Mouse (Mus musculus): ENCODE measurements around the gene Lingo1. TPM values are rescaled to one million over a fixed set of nuclear protein-coding genes. Genes with fewer than 3 reads are reported as not detected.

Gene Lingo1
- polyA plus RNA-seq, 1 experiment = 0.37 TPM

- no peak for TF ChIP-seq CTCF (IDR thresholded peaks at IDR 0.05; ENCODE audit: control insufficient read depth, insufficient read depth, insufficient read length)
- no peak for TF ChIP-seq FOSL1 (IDR thresholded peaks at IDR 0.05; ENCODE audit: insufficient read depth, low read length, poor library complexity, severe bottlenecking)
- TF ChIP-seq CEBPB (IDR thresholded peaks at IDR 0.05; ENCODE audit: low read depth) = no peak
- TF ChIP-seq MYOD1 (IDR thresholded peaks at IDR 0.05; ENCODE audit: control insufficient read depth, insufficient read length, low read depth) = no peak
- TF ChIP-seq MAX (IDR thresholded peaks at IDR 0.05) = no peak
- no peak for TF ChIP-seq MYOG (IDR thresholded peaks at IDR 0.05; ENCODE audit: control insufficient read depth, extremely low read depth, insufficient read length)
- no peak for TF ChIP-seq USF1 (IDR thresholded peaks at IDR 0.05; ENCODE audit: low read depth)
- H3K27me3 ChIP-seq (ENCODE audit: control insufficient read depth, insufficient read depth, insufficient read length) = peaks cover 10% of the 10 kb centered on the region
- H3ac ChIP-seq (ENCODE audit: control insufficient read depth, insufficient read length, low read depth) = no peak overlapping the region
- H3K4me3 ChIP-seq (ENCODE audit: insufficient read depth, poor library complexity, severe bottlenecking) = no peak overlapping the region
- no peaks in the 10 kb centered on the region for H3K79me3 ChIP-seq (ENCODE audit: low read depth)
- H3K79me2 ChIP-seq (ENCODE audit: control insufficient read depth, insufficient read depth) = no peaks in the 10 kb centered on the region
- no peaks in the 10 kb centered on the region for H3K36me3 ChIP-seq (ENCODE audit: control insufficient read depth, insufficient read depth)
Observed at GRCm38 (mm10) chr9:56762106-56762562, 34.1 kb downstream of the Lingo1 start.

- no peak overlapping the region for H3ac ChIP-seq (ENCODE audit: control insufficient read depth, insufficient read length, low read depth)
- no peak overlapping the region for H3K4me3 ChIP-seq (ENCODE audit: insufficient read depth, poor library complexity, severe bottlenecking)
- TF ChIP-seq CTCF (IDR thresholded peaks at IDR 0.05; ENCODE audit: control insufficient read depth, insufficient read depth, insufficient read length) (no peak), MAX (IDR thresholded peaks at IDR 0.05) (no peak), USF1 (IDR thresholded peaks at IDR 0.05; ENCODE audit: low read depth) (no peak), FOSL1 (IDR thresholded peaks at IDR 0.05; ENCODE audit: insufficient read depth, low read length, poor library complexity, severe bottlenecking) (no peak), CEBPB (IDR thresholded peaks at IDR 0.05; ENCODE audit: low read depth) (no peak), MYOD1 (IDR thresholded peaks at IDR 0.05; ENCODE audit: control insufficient read depth, insufficient read length, low read depth) (no peak), MYOG (IDR thresholded peaks at IDR 0.05; ENCODE audit: control insufficient read depth, extremely low read depth, insufficient read length) (no peak)
- H3K79me3 ChIP-seq (ENCODE audit: low read depth) = no peaks in the 10 kb centered on the region
- no peaks in the 10 kb centered on the region for H3K36me3 ChIP-seq (ENCODE audit: control insufficient read depth, insufficient read depth)
- no peaks in the 10 kb centered on the region for H3K27me3 ChIP-seq (ENCODE audit: control insufficient read depth, insufficient read depth, insufficient read length)
- H3K79me2 ChIP-seq (ENCODE audit: control insufficient read depth, insufficient read depth) = no peaks in the 10 kb centered on the region
Observed at GRCm38 (mm10) chr9:56757791-56758190, 38.5 kb downstream of the Lingo1 start.

- Histone ChIP-seq H3K27me3 (ENCODE audit: control insufficient read depth, insufficient read depth, insufficient read length) (peaks cover 2% of the 10 kb centered on the region), H3K79me2 (ENCODE audit: control insufficient read depth, insufficient read depth) (no peaks in the 10 kb centered on the region), H3K36me3 (ENCODE audit: control insufficient read depth, insufficient read depth) (no peaks in the 10 kb centered on the region), H3K79me3 (ENCODE audit: low read depth) (no peaks in the 10 kb centered on the region), H3ac (ENCODE audit: control insufficient read depth, insufficient read length, low read depth) (no peak overlapping the region), H3K4me3 (ENCODE audit: insufficient read depth, poor library complexity, severe bottlenecking) (no peak overlapping the region)
- no peak for TF ChIP-seq MAX (IDR thresholded peaks at IDR 0.05)
- TF ChIP-seq CTCF (IDR thresholded peaks at IDR 0.05; ENCODE audit: control insufficient read depth, insufficient read depth, insufficient read length) = no peak
- TF ChIP-seq FOSL1 (IDR thresholded peaks at IDR 0.05; ENCODE audit: insufficient read depth, low read length, poor library complexity, severe bottlenecking) = no peak
- TF ChIP-seq MYOG (IDR thresholded peaks at IDR 0.05; ENCODE audit: control insufficient read depth, extremely low read depth, insufficient read length) = no peak
- no peak for TF ChIP-seq CEBPB (IDR thresholded peaks at IDR 0.05; ENCODE audit: low read depth)
- no peak for TF ChIP-seq MYOD1 (IDR thresholded peaks at IDR 0.05; ENCODE audit: control insufficient read depth, insufficient read length, low read depth)
- TF ChIP-seq USF1 (IDR thresholded peaks at IDR 0.05; ENCODE audit: low read depth) = no peak
Observed at GRCm38 (mm10) chr9:56755119-56755518, 41.1 kb downstream of the Lingo1 start.

- Histone ChIP-seq H3K36me3 (ENCODE audit: control insufficient read depth, insufficient read depth) (no peaks in the 10 kb centered on the region), H3K79me2 (ENCODE audit: control insufficient read depth, insufficient read depth) (no peaks in the 10 kb centered on the region), H3K27me3 (ENCODE audit: control insufficient read depth, insufficient read depth, insufficient read length) (peaks cover 12% of the 10 kb centered on the region), H3K79me3 (ENCODE audit: low read depth) (no peaks in the 10 kb centered on the region), H3K4me3 (ENCODE audit: insufficient read depth, poor library complexity, severe bottlenecking) (no peak overlapping the region), H3ac (ENCODE audit: control insufficient read depth, insufficient read length, low read depth) (no peak overlapping the region)
- no peak for TF ChIP-seq MYOG (IDR thresholded peaks at IDR 0.05; ENCODE audit: control insufficient read depth, extremely low read depth, insufficient read length)
- no peak for TF ChIP-seq FOSL1 (IDR thresholded peaks at IDR 0.05; ENCODE audit: insufficient read depth, low read length, poor library complexity, severe bottlenecking)
- no peak for TF ChIP-seq MYOD1 (IDR thresholded peaks at IDR 0.05; ENCODE audit: control insufficient read depth, insufficient read length, low read depth)
- no peak for TF ChIP-seq USF1 (IDR thresholded peaks at IDR 0.05; ENCODE audit: low read depth)
- no peak for TF ChIP-seq CTCF (IDR thresholded peaks at IDR 0.05; ENCODE audit: control insufficient read depth, insufficient read depth, insufficient read length)
- TF ChIP-seq CEBPB (IDR thresholded peaks at IDR 0.05; ENCODE audit: low read depth) = no peak
- TF ChIP-seq MAX (IDR thresholded peaks at IDR 0.05) = no peak
Observed at GRCm38 (mm10) chr9:56753386-56753785, 42.9 kb downstream of the Lingo1 start.

- TF ChIP-seq CTCF (IDR thresholded peaks at IDR 0.05; ENCODE audit: control insufficient read depth, insufficient read depth, insufficient read length) (no peak), MYOD1 (IDR thresholded peaks at IDR 0.05; ENCODE audit: control insufficient read depth, insufficient read length, low read depth) (no peak), MAX (IDR thresholded peaks at IDR 0.05) (no peak)
- no peak overlapping the region for H3ac ChIP-seq (ENCODE audit: control insufficient read depth, insufficient read length, low read depth)
- peaks cover 30% of the 10 kb centered on the region for H3K27me3 ChIP-seq (ENCODE audit: control insufficient read depth, insufficient read depth, insufficient read length)
- H3K36me3 ChIP-seq (ENCODE audit: control insufficient read depth, insufficient read depth) = no peaks in the 10 kb centered on the region
- H3K79me3 ChIP-seq (ENCODE audit: low read depth) = no peaks in the 10 kb centered on the region
- no peaks in the 10 kb centered on the region for H3K79me2 ChIP-seq (ENCODE audit: control insufficient read depth, insufficient read depth)
- H3K4me3 ChIP-seq (ENCODE audit: insufficient read depth, poor library complexity, severe bottlenecking) = no peak overlapping the region
Observed at GRCm38 (mm10) chr9:56748056-56748455, 48.2 kb downstream of the Lingo1 start.

- Histone ChIP-seq H3K36me3 (ENCODE audit: control insufficient read depth, insufficient read depth) (no peaks in the 10 kb centered on the region), H3K79me3 (ENCODE audit: low read depth) (no peaks in the 10 kb centered on the region), H3K79me2 (ENCODE audit: control insufficient read depth, insufficient read depth) (no peaks in the 10 kb centered on the region), H3K4me3 (ENCODE audit: insufficient read depth, poor library complexity, severe bottlenecking) (no peak overlapping the region), H3K27me3 (ENCODE audit: control insufficient read depth, insufficient read depth, insufficient read length) (peaks cover 30% of the 10 kb centered on the region), H3ac (ENCODE audit: control insufficient read depth, insufficient read length, low read depth) (no peak overlapping the region)
- no peak for TF ChIP-seq MAX (IDR thresholded peaks at IDR 0.05)
- no peak for TF ChIP-seq CEBPB (IDR thresholded peaks at IDR 0.05; ENCODE audit: low read depth)
- no peak for TF ChIP-seq MYOD1 (IDR thresholded peaks at IDR 0.05; ENCODE audit: control insufficient read depth, insufficient read length, low read depth)
- TF ChIP-seq CTCF (IDR thresholded peaks at IDR 0.05; ENCODE audit: control insufficient read depth, insufficient read depth, insufficient read length) = no peak
Observed at GRCm38 (mm10) chr9:56746926-56747294, 49.4 kb downstream of the Lingo1 start.

Measured in C2C12 (cell line).